Mouse (Mus musculus) liver, embryonic 16.5 days (tissue): ENCODE results near the gene Bckdha. TPM values are rescaled to one million over a fixed set of nuclear protein-coding genes. Genes with fewer than 3 reads are reported as not detected.

Source experiments
- ATAC-seq: fragments of 200-750 bp; cut with Nextera tagmentation; 2 replicates; pipeline ENCODE4 v1.8.0; 2017; ENCODE audit warnings: low read depth, mild to moderate bottlenecking, moderate number of reproducible peaks, moderate library complexity
- H3K27ac ChIP-seq: fragments of 300-500 bp; sonication (generic); 2 replicates; pipeline ENCODE4 v1.5.1; 2014; ENCODE audit warnings: mild to moderate bottlenecking, low read length
- H3K27me3 ChIP-seq: fragments of 300-500 bp; sonication (generic); 2 replicates; pipeline ENCODE4 v1.6.1; 2014; ENCODE audit warnings: low read depth, low read length, mixed read lengths; ENCODE audit not compliant: control insufficient read depth, insufficient read depth
- H3K36me3 ChIP-seq: fragments of 300-500 bp; sonication (generic); 2 replicates; pipeline ENCODE4 v1.6.1; 2014; ENCODE audit warnings: mild to moderate bottlenecking; ENCODE audit not compliant: control insufficient read depth, insufficient read depth
- H3K4me1 ChIP-seq: fragments of 300-500 bp; sonication (generic); 2 replicates; pipeline ENCODE4 v1.6.1; 2014; ENCODE audit warnings: low read depth, low read length, mixed read lengths; ENCODE audit not compliant: control insufficient read depth
- H3K4me2 ChIP-seq: fragments of 300-500 bp; sonication (generic); 2 replicates; pipeline ENCODE4 v1.6.1; 2014; ENCODE audit warnings: low read depth, low read length, mixed read lengths
- H3K4me3 ChIP-seq: fragments of 300-500 bp; sonication (generic); 2 replicates; pipeline ENCODE4 v1.5.1; 2014; ENCODE audit warnings: low read depth, mild to moderate bottlenecking, low read length
- H3K9ac ChIP-seq: fragments of 300-500 bp; sonication (generic); 2 replicates; pipeline ENCODE4 v1.6.1; 2014; ENCODE audit warnings: low read depth, low read length
- H3K9me3 ChIP-seq: fragments of 300-500 bp; sonication (generic); replicated peaks from 2 replicates; pipeline ENCODE4 v1.6.1; 2016; ENCODE audit warnings: low read length; ENCODE audit not compliant: control insufficient read depth
- WGBS: fragments of 180-500 bp; shearing (Covaris S2); extraction: QIAGEN DNeasy Blood & Tissue Kit; methylation state at CpG from one replicate; pipeline ENCODE4 v1.1.7; 2014; ENCODE audit not compliant: insufficient replicate concordance; 5-methylcytosine and 5-hydroxymethylcytosine counted together
- polyA plus RNA-seq: library from polyadenylated mRNA; unstranded; fragments of >200 nt; fragmentation: Nextera tagmentation; extraction: Ambion mirVana; gene quantifications from 2 replicates; pipeline ENCODE4 v1.2.1, GENCODE M21; 2015

The Bckdha gene
- polyA plus RNA-seq: 36.7 and 43.1 TPM in 2 replicates

DNA sequence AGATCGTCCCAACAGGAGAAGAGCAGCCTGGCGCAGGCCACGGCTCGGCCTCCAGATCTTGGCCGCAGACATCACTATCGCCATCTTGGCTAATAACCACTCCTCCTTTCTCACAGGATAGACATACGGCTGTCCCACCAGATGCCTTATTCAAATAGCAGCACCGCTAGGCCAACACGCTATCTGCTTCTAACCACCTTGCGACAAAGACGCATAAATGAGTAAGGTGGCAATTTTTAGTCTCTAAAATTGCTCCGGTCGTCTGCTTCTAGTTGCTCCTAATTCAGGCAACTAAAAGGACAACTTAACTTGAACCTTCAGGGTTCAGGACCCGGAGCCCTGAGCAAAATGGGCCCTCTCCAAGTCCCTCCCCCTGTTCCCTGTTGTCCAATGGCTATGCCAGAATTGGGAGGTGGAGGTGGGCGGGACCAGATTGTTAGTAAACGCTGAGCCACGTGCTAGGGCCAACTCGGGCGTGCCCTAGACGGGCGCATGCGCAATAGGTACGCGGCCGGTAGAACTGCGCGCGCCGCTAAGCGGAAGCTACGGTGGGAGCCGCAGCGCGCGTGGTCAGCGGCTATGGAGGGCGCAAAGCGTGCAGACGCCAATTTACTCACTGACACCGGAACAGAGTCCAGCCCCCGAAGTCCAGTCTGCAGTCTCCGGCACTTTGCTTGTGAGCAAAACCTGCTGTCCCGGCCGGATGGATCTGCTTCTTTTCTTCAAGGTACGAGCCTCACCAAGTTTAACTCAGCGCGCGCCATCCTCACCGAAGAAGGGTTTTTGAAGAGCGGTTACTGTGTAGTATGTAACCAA lies at the start of gene Bckdha, which contains the start of gene Exosc5:
TSS of gene Bckdha (minus strand) at position 325 of the 816 bp plus-strand sequence.
TSS of gene Exosc5 (plus strand) at position 508 of the 816 bp plus-strand sequence.
- no peaks in the 10 kb centered on the region for H3K9me3 ChIP-seq
- WGBS: under 1% methylated on average over 50 of the region's 50 CpGs
- H3K27me3 ChIP-seq: no peaks in the 10 kb centered on the region
- peak within 1 kb of the TSS; percentile 83 for H3K27ac ChIP-seq
- H3K4me3 ChIP-seq: peak within 1 kb of the TSS; percentile 86
- H3K9ac ChIP-seq: peak within 1 kb of the TSS; percentile 68
- ATAC-seq: peak; percentile 97
- peaks cover 24% of the 10 kb centered on the region for H3K4me1 ChIP-seq
- H3K4me2 ChIP-seq: peak within 1 kb of the TSS; percentile 89
- no peaks in the 10 kb centered on the region for H3K36me3 ChIP-seq

DNA sequence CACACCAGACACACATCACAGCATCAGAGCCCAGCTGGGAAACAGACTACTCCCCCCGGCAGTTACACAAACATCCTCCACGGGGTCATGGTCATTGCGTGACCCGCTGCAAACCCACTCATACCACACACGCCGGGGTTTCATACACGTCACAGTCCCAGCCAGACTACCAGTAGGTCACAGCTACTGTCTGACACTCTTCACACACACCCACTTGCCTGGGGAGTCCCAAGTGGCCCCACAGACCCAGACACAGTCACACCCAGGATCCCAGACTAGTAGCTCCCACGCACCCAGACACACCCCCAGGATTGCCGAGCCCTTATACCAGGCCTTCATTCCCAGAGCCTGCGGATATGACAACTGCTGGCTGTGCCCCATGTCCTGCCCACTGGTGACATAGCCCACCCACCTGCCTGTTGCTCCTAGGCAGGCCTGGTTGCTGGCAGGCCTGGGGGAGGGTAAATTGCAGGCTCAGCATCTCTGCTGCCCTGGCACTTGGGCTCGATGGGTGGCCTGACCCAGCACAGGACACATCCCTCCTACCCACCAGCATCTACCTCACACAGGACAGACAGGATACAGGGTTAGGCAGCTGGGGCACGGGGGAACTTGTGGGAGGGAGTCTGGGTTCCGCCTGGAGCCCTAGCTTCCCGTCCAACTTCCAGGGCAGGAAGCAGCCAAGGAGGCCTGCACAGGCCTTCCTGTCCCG lies 49.0 kb upstream of the Bckdha start:
- no peaks in the 10 kb centered on the region; the same call in 1 of the 2 replicates for H3K36me3 ChIP-seq
- no peaks in the 10 kb centered on the region for H3K27me3 ChIP-seq
- WGBS: 49% methylated on average over 15 of the region's 15 CpGs
- H3K9me3 ChIP-seq: no peaks in the 10 kb centered on the region
- H3K4me1 ChIP-seq: peaks cover 50% of the 10 kb centered on the region
- ATAC-seq: peak; percentile 22
- H3K27ac ChIP-seq: peak overlapping the region; percentile 56
- H3K4me2 ChIP-seq: no peak overlapping the region
- no peak overlapping the region for H3K4me3 ChIP-seq
- no peak overlapping the region for H3K9ac ChIP-seq

- Histone ChIP-seq H3K9ac (no peak overlapping the region), H3K4me2 (0 out of 2 replicates have a peak overlapping the region, but pooled peaks have one; percentile 5), H3K36me3 (peaks cover 8% of the 10 kb centered on the region), H3K9me3 (peaks cover 3% of the 10 kb centered on the region), H3K4me3 (no peak overlapping the region), H3K27ac (peak overlapping the region; percentile 56), H3K27me3 (no peaks in the 10 kb centered on the region), H3K4me1 (peaks cover 47% of the 10 kb centered on the region)
- ATAC-seq: no peak
- WGBS: 46% methylated on average over 7 of the region's 7 CpGs
Measured at GRCm38 (mm10) chr7:25706578-25707170, 47.9 kb upstream of the Bckdha start.

- Histone ChIP-seq H3K27ac (peak overlapping the region; percentile 31), H3K9me3 (peaks cover 3% of the 10 kb centered on the region), H3K9ac (no peak overlapping the region), H3K36me3 (peaks cover 16% of the 10 kb centered on the region), H3K4me1 (peaks cover 44% of the 10 kb centered on the region), H3K4me2 (no peak overlapping the region), H3K27me3 (no peaks in the 10 kb centered on the region), H3K4me3 (no peak overlapping the region)
- ATAC-seq: no peak
- WGBS: 56% methylated on average over 6 of the region's 6 CpGs
Measured at GRCm38 (mm10) chr7:25705801-25706251, 47.0 kb upstream of the Bckdha start.

DNA sequence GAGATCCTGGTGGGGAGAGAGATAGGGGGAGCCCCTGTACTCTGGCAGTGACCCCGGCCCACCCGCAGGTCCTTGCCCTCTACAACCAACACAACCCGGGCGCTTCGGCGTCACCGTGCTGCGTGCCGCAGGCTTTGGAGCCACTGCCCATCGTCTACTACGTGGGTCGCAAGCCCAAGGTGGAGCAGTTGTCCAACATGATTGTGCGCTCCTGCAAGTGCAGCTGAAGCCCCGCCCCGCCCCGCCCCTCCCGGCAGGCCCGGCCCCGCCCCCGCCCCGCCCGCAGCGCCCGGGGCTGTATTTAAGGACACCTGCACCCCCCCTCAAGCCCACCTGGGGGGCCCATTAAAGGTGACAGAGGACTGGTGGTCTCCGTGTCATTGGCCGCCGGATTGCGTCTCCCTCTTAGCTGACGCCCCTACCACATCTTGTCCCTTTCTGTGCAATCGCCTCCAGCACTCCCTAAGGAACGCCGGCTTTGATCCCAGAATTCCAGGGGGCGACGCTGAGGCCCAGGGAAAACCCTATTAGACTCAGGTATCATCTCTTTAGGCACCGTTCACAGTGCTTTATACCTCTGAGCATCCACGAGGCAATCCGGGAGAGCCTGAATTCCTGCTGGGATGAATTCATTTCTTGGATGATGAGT lies 46.1 kb upstream of the Bckdha start:
- H3K27ac ChIP-seq: no peak overlapping the region
- peaks cover 21% of the 10 kb centered on the region for H3K36me3 ChIP-seq
- H3K9me3 ChIP-seq: peaks cover 5% of the 10 kb centered on the region
- H3K4me3 ChIP-seq: peak overlapping the region; percentile 26; the same call in 1 of the 2 replicates
- H3K4me1 ChIP-seq: peaks cover 34% of the 10 kb centered on the region
- 41% methylated on average over 37 of the region's 37 CpGs for WGBS
- no peak for ATAC-seq
- H3K9ac ChIP-seq: no peak overlapping the region
- no peaks in the 10 kb centered on the region for H3K27me3 ChIP-seq
- H3K4me2 ChIP-seq: peak overlapping the region; percentile 46

DNA sequence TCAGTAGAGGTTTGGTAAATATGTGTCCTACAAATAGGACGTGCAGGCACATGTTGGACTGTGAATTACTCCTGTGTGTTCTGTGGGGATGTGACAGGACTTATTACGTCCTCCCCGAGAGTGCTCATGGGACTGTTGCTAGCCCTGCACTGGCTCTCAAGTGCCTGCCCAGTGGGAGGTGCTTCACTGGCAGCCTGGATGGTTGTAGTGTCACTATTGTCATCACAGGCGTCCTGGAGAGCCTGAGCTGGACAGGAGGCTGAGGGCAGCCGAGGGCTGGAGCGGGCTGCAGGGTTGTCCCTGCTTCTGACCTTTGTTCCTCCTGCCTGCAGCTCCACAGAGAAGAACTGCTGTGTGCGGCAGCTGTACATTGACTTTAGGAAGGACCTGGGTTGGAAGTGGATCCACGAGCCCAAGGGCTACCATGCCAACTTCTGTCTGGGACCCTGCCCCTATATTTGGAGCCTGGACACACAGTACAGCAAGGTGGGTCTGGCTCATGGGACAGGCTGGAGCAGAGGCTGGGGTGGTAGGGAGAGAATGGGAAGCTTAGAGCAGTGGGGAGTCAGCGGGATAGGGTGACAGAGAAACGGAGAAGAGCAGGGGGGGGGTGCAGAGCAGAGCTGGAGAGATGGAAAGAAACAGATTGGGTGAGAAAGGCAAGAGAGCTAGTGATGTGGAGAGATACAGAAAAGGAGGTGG lies 45.2 kb upstream of the Bckdha start:
- H3K4me1 ChIP-seq: peaks cover 34% of the 10 kb centered on the region
- 0 out of 2 replicates have a peak overlapping the region, but pooled peaks have one; percentile 20 for H3K27ac ChIP-seq
- peak overlapping the region; percentile 10 for H3K4me2 ChIP-seq
- H3K9me3 ChIP-seq: peaks cover 5% of the 10 kb centered on the region
- peak overlapping the region; percentile 7 for H3K4me3 ChIP-seq
- no peaks in the 10 kb centered on the region for H3K27me3 ChIP-seq
- no peak overlapping the region for H3K9ac ChIP-seq
- ATAC-seq: peak; percentile 70
- H3K36me3 ChIP-seq: peaks cover 23% of the 10 kb centered on the region
- 67% methylated on average over 10 of the region's 10 CpGs for WGBS

DNA sequence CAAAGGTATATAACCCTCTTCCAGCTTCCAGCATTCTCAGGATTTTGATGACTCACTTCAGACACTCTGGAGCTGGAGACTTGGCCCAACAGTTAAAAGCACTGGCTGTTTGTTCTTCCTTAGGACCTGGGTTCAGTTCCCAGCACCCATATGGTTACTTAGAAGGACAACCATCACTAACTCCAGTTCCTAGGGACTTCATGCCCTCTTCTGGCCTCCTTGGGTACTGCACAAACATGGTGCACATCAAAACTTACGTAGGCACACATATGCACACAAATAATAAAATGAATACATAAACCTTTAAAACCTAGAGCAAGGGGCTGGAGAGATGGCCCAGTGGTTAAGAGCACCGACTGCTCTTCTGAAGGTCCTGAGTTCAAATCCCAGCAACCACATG lies 43.6 kb upstream of the Bckdha start:
- Histone ChIP-seq H3K9ac (no peak overlapping the region), H3K9me3 (peaks cover 5% of the 10 kb centered on the region), H3K36me3 (peaks cover 23% of the 10 kb centered on the region), H3K4me3 (no peak overlapping the region), H3K27ac (no peak overlapping the region), H3K4me2 (no peak overlapping the region), H3K27me3 (no peaks in the 10 kb centered on the region), H3K4me1 (peaks cover 27% of the 10 kb centered on the region)
- WGBS: 87% methylated on average over 2 of the region's 2 CpGs
- no peak for ATAC-seq

DNA sequence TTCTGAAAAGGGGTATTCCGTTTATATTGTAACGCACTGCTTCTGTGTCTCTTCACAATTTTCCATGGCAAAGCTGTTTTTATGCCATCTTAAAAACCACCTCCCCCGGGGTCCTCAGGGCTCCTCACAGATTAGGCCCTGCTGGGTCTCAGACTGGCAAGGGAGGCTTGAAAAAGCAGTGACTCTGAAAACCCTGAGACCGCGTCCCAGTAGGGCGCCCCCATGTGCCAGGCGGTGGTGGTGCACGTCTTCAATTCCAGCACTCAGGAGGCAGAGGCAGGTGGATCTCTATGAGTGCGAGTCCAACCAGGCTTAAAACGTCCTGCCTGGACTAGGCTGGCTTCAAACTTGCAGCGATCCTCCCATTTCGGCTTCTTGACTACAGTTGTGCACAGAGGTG lies 42.0 kb upstream of the Bckdha start:
- Histone ChIP-seq H3K36me3 (peaks cover 28% of the 10 kb centered on the region), H3K9me3 (peaks cover 5% of the 10 kb centered on the region), H3K27me3 (no peaks in the 10 kb centered on the region), H3K27ac (no peak overlapping the region), H3K4me2 (no peak overlapping the region), H3K9ac (no peak overlapping the region), H3K4me3 (no peak overlapping the region), H3K4me1 (peaks cover 17% of the 10 kb centered on the region)
- 86% methylated on average over 12 of the region's 12 CpGs for WGBS
- ATAC-seq: no peak
